In genomic region chr11:30267892-30268647, GRCm38 (mm10) we compare ENCODE assay signal across 8 mouse cellular contexts. TPM values are rescaled to one million over a fixed set of nuclear protein-coding genes. Genes with fewer than 3 reads are reported as not detected.
DNase-seq lines count a peak whose midpoint lies in the region; ATAC-seq lines count a peak whose summit lies in the region.

TSS of gene Sptbn1 (minus strand) at chr11:30268175.

- WGBS in intestine, embryonic 15.5 days: 1% methylated on average over 49 of the region's 81 CpGs

- H3K36me3 ChIP-seq in intestine, embryonic 15.5 days: no peaks in the 10 kb centered on the region
- no peaks in the 10 kb centered on the region for H3K36me3 ChIP-seq in megakaryocyte, embryonic 14.5 days (replicated peaks; ENCODE audit: low read length)

- peak within 1 kb of the TSS; percentile 87 for H3K4me2 ChIP-seq in intestine, embryonic 15.5 days (replicated peaks)

- H3K4me3 ChIP-seq in intestine, embryonic 15.5 days (replicated peaks): peak within 1 kb of the TSS; percentile 91
- H3K4me3 ChIP-seq in megakaryocyte, embryonic 14.5 days (replicated peaks): peak within 1 kb of the TSS; percentile 91

- intact Hi-C loops in left cerebral cortex, postnatal 10 days (cut with DNase I): loop anchor here (10.0 kb wide), 1 partner anchor 113 kb away; no protein-coding TSS in a partner anchor

- peak within 1 kb of the TSS; percentile 93 for H3K27ac ChIP-seq in intestine, embryonic 15.5 days

- H3K9me3 ChIP-seq in intestine, embryonic 15.5 days: no peaks in the 10 kb centered on the region
- no peaks in the 10 kb centered on the region for H3K9me3 ChIP-seq in megakaryocyte, embryonic 14.5 days

- H3K9ac ChIP-seq in intestine, embryonic 15.5 days: peak within 1 kb of the TSS; percentile 87

- DNase-seq in adrenal gland, adult 2 months: peak; percentile 96
- DNase-seq in embryo, embryonic 9.5 days (ENCODE audit: extremely low spot score): peak; percentile 92
- DNase-seq in gastrocnemius, postnatal 4 days (ENCODE audit: low spot score in 2 of 2): peak; percentile 84 to 89
- peak; percentile 86 to 94 for DNase-seq in left cerebral cortex, postnatal 10 days (ENCODE audit: extremely low spot score in 1 of 2, low spot score in 2 of 2)
- peak; percentile 94 for DNase-seq in right cerebral cortex, postnatal 10 days (ENCODE audit: low spot score in 2 of 2)
- DNase-seq in urinary bladder, postnatal 36 days (ENCODE audit: low spot score in 2 of 2): peak; percentile 62 to 85

- ATAC-seq in intestine, embryonic 15.5 days: peak; percentile 98

- H3K27me3 ChIP-seq in intestine, embryonic 15.5 days (replicated peaks): peaks cover 9% of the 10 kb centered on the region
- H3K27me3 ChIP-seq in megakaryocyte, embryonic 14.5 days (replicated peaks): peaks cover 49% of the 10 kb centered on the region

- H3K4me1 ChIP-seq in intestine, embryonic 15.5 days (replicated peaks): 0 out of 2 replicates have a peak, but pooled peaks cover 13% of the 10 kb centered on the region
- peaks cover 24% of the 10 kb centered on the region for H3K4me1 ChIP-seq in megakaryocyte, embryonic 14.5 days

RNA-seq across cellular contexts. Expression of gene Sptbn1, which starts in this region (rescaled TPM):
- 100 to 1,000 TPM; 249 to 315 TPM for total RNA-seq in adrenal gland, adult 2 months (2021)
- 40.5 and 53.8 TPM in 2 replicates for polyA plus RNA-seq in adrenal gland, adult 2 months (2012; rRNA removed)
- 100 to 1,000 TPM; 233 to 240 TPM for total RNA-seq in gastrocnemius, postnatal 4 days (2021)
- 117 and 118 TPM in 2 replicates for polyA plus RNA-seq in intestine, embryonic 15.5 days (2015; fragmentation: Nextera tagmentation; extraction: Ambion mirVana)
- 100 to 1,000 TPM; 780 to 786 TPM for total RNA-seq in left cerebral cortex, postnatal 10 days (2021)
- polyA plus RNA-seq in megakaryocyte, embryonic 14.5 days (2012; ENCODE audit: insufficient read depth, low replicate concordance): 8.1 and 10.8 TPM in 2 replicates

Comparison
In these comparisons a context has a peak if more than half of its experiments do, and no peak if none do; other contexts are left out.
1. Peak in every context shown above with its lines: DNase-seq, ATAC-seq, H3K4me3 ChIP-seq and H3K27ac ChIP-seq.